Mouse (Mus musculus) activated CD4-positive, CD25-positive, alpha-beta regulatory T cell, adult 9 weeks (primary cell): ENCODE results near the gene Ccdc62. TPM values are rescaled to one million over a fixed set of nuclear protein-coding genes. Genes with fewer than 3 reads are reported as not detected.

Source experiments
- polyA plus RNA-seq: library from polyadenylated mRNA; unstranded; fragments of 100-300 nt; shearing (Covaris generic); gene quantifications from one replicate; pipeline ENCODE4 v1.2.1, GENCODE M21; 2017

Gene Ccdc62
- polyA plus RNA-seq, result 5.7 TPM

DNA sequence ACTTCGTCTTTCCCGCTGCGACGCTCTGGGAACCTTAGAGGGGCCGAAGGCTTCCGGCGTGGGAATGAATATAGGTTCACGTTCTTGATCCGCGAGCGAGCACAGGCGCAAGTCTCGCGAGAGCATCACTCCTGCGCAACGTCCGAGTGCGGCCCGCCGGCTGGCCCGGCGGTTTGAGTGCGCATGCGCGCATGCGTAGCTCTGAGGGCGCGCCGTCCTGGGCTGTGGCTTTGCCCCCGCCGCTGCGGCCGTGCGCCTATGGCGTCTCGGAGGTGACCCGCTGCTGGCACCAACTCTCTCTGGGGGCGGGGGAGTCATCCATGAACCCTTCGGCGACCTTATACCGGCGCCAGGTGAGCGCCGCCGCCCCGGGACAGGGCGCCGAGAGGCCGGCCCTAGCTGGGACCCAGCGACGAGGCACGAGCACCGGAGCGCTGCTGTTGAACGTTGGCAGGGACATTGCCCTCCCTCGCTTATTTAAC lies at the start of gene Ccdc62:
Ccdc62 (plus strand) TSS at position 172 of the 482 bp plus-strand sequence.

DNA sequence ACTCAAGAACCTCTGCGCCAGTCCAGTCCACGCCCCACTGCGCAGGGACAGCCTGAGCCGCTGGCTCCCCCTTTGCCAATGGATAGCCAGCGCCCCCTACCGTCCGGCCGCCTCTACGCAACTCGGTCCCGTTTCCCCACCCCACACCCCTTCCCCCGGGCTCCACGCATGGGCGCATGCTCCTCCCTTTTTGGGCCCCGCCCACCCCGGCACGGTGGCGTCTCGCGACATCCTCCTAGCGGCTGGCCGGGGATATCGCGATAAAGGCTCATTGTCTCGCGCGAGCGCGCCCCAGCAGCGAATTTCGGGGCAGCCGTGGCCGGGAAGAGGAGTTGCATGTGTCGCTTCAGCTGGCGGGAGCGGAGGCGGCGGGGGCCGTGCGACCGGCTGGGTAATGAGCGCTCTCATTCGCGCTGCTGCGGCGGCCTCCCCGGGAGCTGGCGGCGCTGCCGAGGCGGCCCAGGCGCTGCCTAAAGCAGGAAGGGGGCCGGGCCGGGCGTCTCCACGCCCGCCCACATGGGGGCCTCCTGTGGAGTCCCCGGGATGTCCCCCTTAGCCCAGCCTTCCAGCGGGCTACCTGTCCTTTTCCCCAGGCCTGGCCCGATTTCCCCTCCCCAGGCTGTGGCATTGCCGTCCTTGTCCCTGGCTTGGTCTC lies 23.4 kb upstream of the Ccdc62 start, which contains the start of gene Denr:
Denr (plus strand) TSS at position 200 of the 655 bp plus-strand sequence.

DNA sequence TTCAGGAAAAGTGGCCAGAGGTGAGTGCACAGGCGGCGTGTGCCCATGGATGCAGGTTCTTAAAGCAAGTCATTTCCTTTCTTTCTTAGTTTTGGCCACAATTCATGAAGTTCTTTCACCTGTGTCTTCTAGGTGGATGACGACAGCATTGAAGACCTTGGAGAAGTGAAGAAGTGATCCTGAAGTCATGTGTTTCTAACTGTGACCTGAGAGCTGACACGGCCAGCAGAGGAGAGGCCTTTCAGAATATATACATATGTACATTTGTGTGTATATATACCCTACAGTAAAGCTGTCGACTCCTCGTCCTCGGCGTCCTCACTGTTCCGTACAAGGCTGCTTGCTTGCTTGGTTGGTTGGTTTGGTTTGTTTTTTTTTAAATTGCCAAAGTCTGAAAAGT lies 3.4 kb upstream of the Ccdc62 start, which contains the start of gene Gm43518:
Gm43518 (plus strand) TSS at position 301 of the 400 bp plus-strand sequence.

DNA sequence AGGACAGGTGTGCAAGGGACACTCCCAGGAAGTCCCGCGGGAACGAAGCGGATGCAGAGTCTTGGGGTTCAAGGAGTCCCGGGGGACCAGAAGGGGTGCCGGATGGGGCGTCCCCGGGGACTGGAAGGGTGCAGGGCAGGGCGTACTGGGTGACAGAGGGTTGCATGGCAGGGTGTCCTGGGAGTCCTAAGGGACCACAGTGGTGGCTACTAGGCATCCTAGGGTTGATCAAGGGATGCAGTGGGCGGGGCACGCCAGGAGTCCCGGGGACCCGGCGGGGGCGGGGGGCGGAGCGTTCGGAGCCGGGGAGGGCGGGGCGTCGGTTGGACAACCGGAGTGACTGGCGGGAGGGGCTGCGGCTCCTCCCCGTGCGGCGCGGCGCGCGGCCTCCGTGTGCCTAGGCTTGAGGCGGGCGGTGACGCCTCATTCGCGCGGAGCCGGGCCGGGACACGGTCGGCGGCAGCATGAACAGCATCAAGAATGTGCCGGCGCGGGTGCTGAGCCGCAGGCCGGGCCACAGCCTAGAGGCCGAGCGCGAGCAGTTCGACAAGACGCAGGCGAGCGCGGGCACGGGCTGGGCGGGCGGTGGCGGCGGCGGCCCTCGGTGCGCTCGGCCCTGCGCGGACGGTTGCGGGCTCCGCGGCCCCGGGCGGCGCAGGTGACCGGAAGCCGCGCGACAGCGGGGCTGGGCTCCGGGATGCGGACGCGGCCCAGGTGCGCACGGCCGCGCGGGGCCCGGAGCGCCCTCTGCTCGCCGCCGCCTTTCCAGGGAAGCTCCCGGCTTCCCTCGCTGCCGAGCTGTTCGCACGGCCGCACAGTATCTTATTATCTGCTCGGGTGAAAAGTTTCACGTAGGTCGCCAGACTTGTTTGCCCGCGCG lies 43.1 kb downstream of the Ccdc62 start, which contains the start of gene Hip1r:
Hip1r (plus strand) TSS at position 330 of the 880 bp plus-strand sequence.

Other genes starting within 250 kb of the Ccdc62 start
- gene Clip1, start 246.1 kb upstream of the Ccdc62 start, polyA plus RNA-seq, result 88.3 TPM
- gene Zcchc8, start 209.6 kb upstream of the Ccdc62 start, polyA plus RNA-seq, result 107 TPM
- gene Rsrc2, start 181.3 kb upstream of the Ccdc62 start, polyA plus RNA-seq, result 185 TPM
- gene Kntc1, start 181.0 kb upstream of the Ccdc62 start, polyA plus RNA-seq, result 5.2 TPM
- gene Hcar2, start 65.2 kb upstream of the Ccdc62 start, polyA plus RNA-seq, result 0.75 TPM
- not detected for gene Hcar1, start 50.7 kb upstream of the Ccdc62 start, polyA plus RNA-seq
- gene Denr, start 23.5 kb upstream of the Ccdc62 start, polyA plus RNA-seq, result 103 TPM
- 4.5 TPM for gene Gm43518, start 3.3 kb upstream of the Ccdc62 start, polyA plus RNA-seq
- gene Hip1r, start 42.9 kb downstream of the Ccdc62 start, polyA plus RNA-seq, result 93.5 TPM
- gene Vps37b, start 101.6 kb downstream of the Ccdc62 start, polyA plus RNA-seq, result 52.0 TPM
- 57.0 TPM for gene Abcb9, start 165.1 kb downstream of the Ccdc62 start, polyA plus RNA-seq
- 33.1 TPM for gene Ogfod2, start 181.6 kb downstream of the Ccdc62 start, polyA plus RNA-seq
- gene Arl6ip4, start 185.4 kb downstream of the Ccdc62 start, polyA plus RNA-seq, result 100 TPM